Mouse (Mus musculus): ENCODE data around the gene Fcgr4.

DNA sequence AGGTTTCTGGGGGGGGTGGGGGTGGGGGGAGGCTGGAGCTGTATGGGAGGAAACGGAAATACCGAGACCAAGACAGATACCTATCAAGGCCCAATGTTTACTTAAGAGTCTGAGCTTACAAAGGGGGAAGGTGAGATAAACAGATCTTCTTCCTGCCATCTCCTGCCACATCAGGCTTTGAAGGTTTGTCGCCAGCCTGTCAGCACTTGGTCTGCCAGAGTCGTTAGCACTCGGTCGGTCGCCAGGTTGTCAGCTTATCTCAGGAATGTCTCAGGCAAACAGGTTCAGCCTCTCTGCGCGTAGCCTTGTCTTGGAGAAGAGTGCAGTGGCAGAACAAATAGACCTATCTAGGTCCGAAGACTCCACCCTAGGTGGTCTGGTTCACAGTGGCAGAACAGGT lies 41.7 kb downstream of the Fcgr4 start:
- TF ChIP-seq CTCF (IDR thresholded peaks at IDR 0.05; ENCODE audit: control insufficient read depth, insufficient read depth, insufficient read length): no peak
- TF ChIP-seq USF1 (IDR thresholded peaks at IDR 0.05; ENCODE audit: low read depth): no peak
- TF ChIP-seq MAX (IDR thresholded peaks at IDR 0.05): no peak
- TF ChIP-seq CEBPB (IDR thresholded peaks at IDR 0.05; ENCODE audit: low read depth): no peak
- no peak for TF ChIP-seq MYOG (IDR thresholded peaks at IDR 0.05; ENCODE audit: control insufficient read depth, extremely low read depth, insufficient read length)
- no peak for TF ChIP-seq MYOD1 (IDR thresholded peaks at IDR 0.05; ENCODE audit: control insufficient read depth, insufficient read length, low read depth)

All from C2C12 (cell line).